Mouse (Mus musculus): ENCODE measurements at regions not wholly inside any gene's neighbourhood (a gene's known extent, or its start where the extent isn't known, plus 50 kb on each side); places are given as distances from the start of the nearest gene placed in this dataset.

DNA sequence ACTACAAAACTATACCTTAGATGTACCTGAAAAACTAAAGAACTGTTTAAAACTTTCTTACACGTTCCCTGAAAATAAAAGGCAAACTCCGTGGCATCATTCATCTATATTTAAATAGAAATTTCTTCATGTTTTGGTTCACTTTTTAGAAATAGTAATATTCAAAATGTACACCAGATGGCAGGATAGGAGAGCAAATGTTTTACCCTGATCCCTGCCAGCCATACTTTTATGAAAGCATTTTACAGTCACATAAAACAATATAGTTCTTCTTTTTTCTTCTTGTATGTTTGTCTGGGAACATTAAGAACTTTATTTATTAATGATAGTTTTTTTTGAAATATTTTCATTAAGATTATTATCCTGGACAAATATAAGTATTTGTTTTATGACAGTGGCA is 68.5 kb downstream of the 4921530L21Rik start:
- no peak for DNase-seq
- peak; percentile 15; the same call in 1 of the 2 replicates for TF ChIP-seq CTCF (IDR thresholded peaks at IDR 0.05)
- Histone ChIP-seq H3K4me3 (no peak overlapping the region), H3K27ac (no peak overlapping the region)
- intact Hi-C loops (cut with DNase I), result no loop called here

- no peak for DNase-seq
- no peak overlapping the region for H3K4me3 ChIP-seq
- TF ChIP-seq CTCF (IDR thresholded peaks at IDR 0.05), result no peak
- intact Hi-C loops (cut with DNase I), result no loop called here
- H3K27ac ChIP-seq, result no peak overlapping the region
These were observed 75.1 kb downstream of the 4921530L21Rik start for GRCm38 (mm10) chr14:95956056-95956729.

- H3K27ac ChIP-seq, result no peak overlapping the region
- TF ChIP-seq CTCF (IDR thresholded peaks at IDR 0.05), result no peak
- intact Hi-C loops (cut with DNase I), result no loop called here
- no peak overlapping the region for H3K4me3 ChIP-seq
- no peak for DNase-seq
These were observed 103.0 kb downstream of the 4921530L21Rik start for GRCm38 (mm10) chr14:95984021-95984420.

GRCm38 (mm10) chr14:95998356-95998755 is 117.3 kb downstream of the 4921530L21Rik start:
- no peak for TF ChIP-seq CTCF (IDR thresholded peaks at IDR 0.05)
- Histone ChIP-seq H3K4me3 (no peak overlapping the region), H3K27ac (no peak overlapping the region)
- DNase-seq, result no peak
- intact Hi-C loops (cut with DNase I), result no loop called here

DNA sequence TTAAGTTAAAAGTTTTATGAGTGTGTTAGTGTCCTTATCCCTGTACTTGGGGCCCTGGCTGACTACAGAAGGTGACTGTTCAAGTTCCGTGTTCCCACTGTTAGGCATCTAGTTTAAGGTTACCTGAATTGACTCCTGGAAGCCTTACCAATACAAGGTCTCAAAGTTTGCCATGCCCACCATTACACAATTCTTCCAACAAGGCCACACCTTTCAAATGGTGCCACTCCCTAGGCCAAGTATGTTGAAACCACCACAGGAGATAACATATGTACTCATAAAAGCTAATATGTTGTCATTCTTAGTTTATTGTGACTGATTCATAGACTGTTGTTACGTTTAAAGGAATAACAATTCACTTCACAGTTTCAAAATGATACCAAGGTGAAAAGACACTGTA is 140.6 kb downstream of the 4921530L21Rik start:
- H3K27ac ChIP-seq, result no peak overlapping the region
- no peak for DNase-seq
- intact Hi-C loops (cut with DNase I), result no loop called here
- no peak overlapping the region for H3K4me3 ChIP-seq
- TF ChIP-seq CTCF (IDR thresholded peaks at IDR 0.05), result no peak

Measured in gastrocnemius, adult 2 months (tissue).